Mouse (Mus musculus): ENCODE data around the gene Anln.

GRCm38 (mm10) chr9:22376086-22376485 is 12.9 kb downstream of the Anln start:
- no peak for TF ChIP-seq CTCF (IDR thresholded peaks at IDR 0.05; ENCODE audit: control insufficient read depth, insufficient read depth, low read length)
- TF ChIP-seq POLR2A (IDR thresholded peaks at IDR 0.05; ENCODE audit: borderline replicate concordance, control insufficient read depth, low read depth, low read length): no peak

All from bone marrow, adult 2 months (tissue).